Mouse (Mus musculus) heart, postnatal 0 days (tissue): ENCODE measurements around the gene Ubr3.

ENCODE experiments used
- CTCF ChIP-seq: IDR thresholded peaks from 2 replicates; pipeline ENCODE4 v1.5.1; 2016; ENCODE audit warnings: antibody characterized with exemption, control low read depth, low read depth
- EP300 ChIP-seq: IDR thresholded peaks from 2 replicates; pipeline ENCODE4 v1.6.1; 2016; ENCODE audit warnings: antibody characterized with exemption, low read depth

DNA sequence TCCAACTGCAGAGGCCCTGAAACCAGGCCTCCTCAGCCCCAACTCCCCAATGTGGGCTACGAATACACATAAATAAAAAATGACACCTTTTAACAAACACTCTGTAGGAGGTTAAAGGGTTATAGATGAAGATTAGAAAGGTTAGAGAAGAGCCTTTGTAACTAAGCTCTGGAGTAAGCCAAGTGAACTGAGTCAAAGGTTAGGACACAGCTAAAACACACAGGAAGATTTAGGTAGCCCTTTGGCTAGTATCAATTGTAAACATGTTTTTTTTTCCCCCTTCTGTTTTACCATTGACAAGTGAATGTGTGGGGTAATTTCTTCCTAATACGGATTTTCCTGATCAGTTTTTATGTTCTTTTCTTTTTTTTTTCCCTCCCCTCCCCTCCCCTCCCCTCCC lies 15.8 kb downstream of the Ubr3 start:
- TF ChIP-seq EP300, result no peak
- TF ChIP-seq CTCF, result no peak
